In the genomic region with DNA sequence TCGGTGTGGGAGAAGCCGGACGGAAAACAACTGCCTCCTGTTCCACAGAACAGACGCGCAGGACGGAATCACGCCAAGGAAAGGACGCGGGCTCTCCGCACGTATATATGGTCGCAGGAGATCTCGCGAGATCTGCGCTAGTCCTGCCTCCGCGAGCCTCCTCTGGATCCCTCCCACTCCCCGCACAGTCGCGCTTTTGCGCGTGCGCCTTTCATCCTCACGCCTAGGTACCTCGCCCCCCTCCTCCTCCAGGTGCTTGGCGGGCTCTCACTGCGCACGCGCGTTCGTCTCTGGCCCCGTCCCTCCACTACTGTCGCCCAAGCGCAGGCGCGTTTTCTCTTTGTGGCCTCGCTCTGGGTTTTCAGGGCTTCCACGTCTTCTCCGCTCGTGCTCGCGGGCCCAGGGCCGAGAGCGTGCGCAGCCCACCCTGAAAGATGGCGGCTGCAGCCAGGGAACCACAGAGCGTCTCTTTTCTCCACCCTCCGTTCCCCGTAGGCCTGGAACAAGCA, we compare ENCODE assay signal across 1 mouse cellular context.
TF ChIP-seq lines count a peak whose summit lies in the region.

A gene (minus strand): TSS at position 209 of the 509 bp plus-strand sequence.

TF ChIP-seq in MEL, 35 proteins besides CTCF, POLR2A, EP300 and RAD21 (continued from another document):
- TF ChIP-seq RCOR1 (IDR thresholded peaks at IDR 0.05; ENCODE audit: low read depth, low read length) = no peak
- no peak for TF ChIP-seq SMC3 (IDR thresholded peaks at IDR 0.05; ENCODE audit: low read depth, low read length)
- TF ChIP-seq TBP (IDR thresholded peaks at IDR 0.05; ENCODE audit: low read depth, low read length) = peak; percentile 99
- TF ChIP-seq SIN3A (IDR thresholded peaks at IDR 0.05; ENCODE audit: low read length) = 0 out of 2 replicates have a peak, but pooled peaks have one; percentile 22
- TF ChIP-seq MYC (IDR thresholded peaks at IDR 0.05; ENCODE audit: low read depth, low read length) = peak; percentile 67
- no peak for TF ChIP-seq ZC3H11A (IDR thresholded peaks at IDR 0.05; ENCODE audit: low read depth, low read length)
- TF ChIP-seq GABPA (IDR thresholded peaks at IDR 0.05; ENCODE audit: low read depth, low read length) = no peak
- no peak for TF ChIP-seq JUND (IDR thresholded peaks at IDR 0.05; ENCODE audit: low read depth, low read length)
- no peak for TF ChIP-seq USF1 (IDR thresholded peaks at IDR 0.05; ENCODE audit: low read depth, low read length)
- TF ChIP-seq POLR2AphosphoS2 (IDR thresholded peaks at IDR 0.05; ENCODE audit: low read length) = peak; percentile 100
